In genomic region chr7:5053456-5054179, GRCm38 (mm10) we compare ENCODE assay signal across 8 mouse cellular contexts. TPM values are rescaled to one million over a fixed set of nuclear protein-coding genes. Genes with fewer than 3 reads are reported as not detected.
DNase-seq lines count a peak whose midpoint lies in the region; ATAC-seq and TF ChIP-seq lines count a peak whose summit lies in the region.

No protein-coding gene starts in this region.

- H3K27me3 ChIP-seq in heart, embryonic 11.5 days (ENCODE audit: control insufficient read depth, insufficient read depth, low read length) = peaks cover 68% of the 10 kb centered on the region
- no peaks in the 10 kb centered on the region for H3K27me3 ChIP-seq in testis, adult 2 months (ENCODE audit: control insufficient read depth, insufficient read depth, low read length)
- H3K27me3 ChIP-seq in intestine, embryonic 15.5 days (replicated peaks) = peaks cover 57% of the 10 kb centered on the region
- peaks cover 21% of the 10 kb centered on the region for H3K27me3 ChIP-seq in neural tube, embryonic 14.5 days (ENCODE audit: control insufficient read depth, insufficient read depth, low read length)

- no peak for DNase-seq in heart, postnatal 10 days
- no peak for DNase-seq in testis, postnatal 14 days (ENCODE audit: low spot score)
- no peak for DNase-seq in urinary bladder, postnatal 36 days (ENCODE audit: low spot score in 2 of 2)
- no peak for DNase-seq in embryo, embryonic 10 days (ENCODE audit: low spot score)

- peak overlapping the region; percentile 79 for H3K4me2 ChIP-seq in heart, embryonic 11.5 days
- peak overlapping the region; percentile 94 for H3K4me2 ChIP-seq in intestine, embryonic 15.5 days (replicated peaks)
- H3K4me2 ChIP-seq in neural tube, embryonic 14.5 days (ENCODE audit: low read depth, low read length) = peak overlapping the region; percentile 89

- no peak overlapping the region for H3K27ac ChIP-seq in heart, embryonic 11.5 days (ENCODE audit: low read depth, low read length)
- H3K27ac ChIP-seq in testis, adult 2 months (ENCODE audit: control insufficient read depth, insufficient read depth, low read depth, low read length) = peak overlapping the region; percentile 90
- no peak overlapping the region for H3K27ac ChIP-seq in intestine, embryonic 15.5 days
- no peak overlapping the region for H3K27ac ChIP-seq in neural tube, embryonic 14.5 days (ENCODE audit: low read depth, low read length)

- no peak overlapping the region for H3K9ac ChIP-seq in heart, embryonic 11.5 days (ENCODE audit: low read depth, low read length)
- peak overlapping the region; percentile 29 for H3K9ac ChIP-seq in intestine, embryonic 15.5 days
- peak overlapping the region; percentile 76 for H3K9ac ChIP-seq in neural tube, embryonic 14.5 days (replicated peaks; ENCODE audit: low read depth, low read length)

- peaks cover 22% of the 10 kb centered on the region for H3K4me1 ChIP-seq in heart, embryonic 11.5 days (ENCODE audit: control insufficient read depth, insufficient read depth, low read length)
- peaks cover 46% of the 10 kb centered on the region for H3K4me1 ChIP-seq in testis, adult 2 months (ENCODE audit: control insufficient read depth, insufficient read depth, low read length)
- peaks cover 41% of the 10 kb centered on the region for H3K4me1 ChIP-seq in intestine, embryonic 15.5 days (replicated peaks)
- H3K4me1 ChIP-seq in neural tube, embryonic 14.5 days (ENCODE audit: control insufficient read depth, insufficient read depth, low read length) = peaks cover 35% of the 10 kb centered on the region

- no peaks in the 10 kb centered on the region for H3K36me3 ChIP-seq in heart, embryonic 11.5 days (ENCODE audit: control insufficient read depth, insufficient read depth, low read length)
- no peaks in the 10 kb centered on the region for H3K36me3 ChIP-seq in testis, adult 2 months (ENCODE audit: control insufficient read depth, insufficient read depth, low read length)
- H3K36me3 ChIP-seq in intestine, embryonic 15.5 days = no peaks in the 10 kb centered on the region
- no peaks in the 10 kb centered on the region; the same call in 1 of the 2 replicates for H3K36me3 ChIP-seq in neural tube, embryonic 14.5 days (ENCODE audit: control insufficient read depth, insufficient read depth, low read length)

- H3K9me3 ChIP-seq in heart, embryonic 11.5 days (replicated peaks; ENCODE audit: control insufficient read depth, low read length) = no peaks in the 10 kb centered on the region
- no peaks in the 10 kb centered on the region for H3K9me3 ChIP-seq in intestine, embryonic 15.5 days
- no peaks in the 10 kb centered on the region for H3K9me3 ChIP-seq in neural tube, embryonic 14.5 days (ENCODE audit: control insufficient read depth, low read length)

- intact Hi-C loops in heart, postnatal 10 days (cut with DNase I) = loop anchor here (10.0 kb wide), 1 partner anchor 369 kb away; the partner anchor contains the start of gene Hspbp1

- no peak for TF ChIP-seq CTCF in testis, adult 2 months (IDR thresholded peaks at IDR 0.05; ENCODE audit: control insufficient read depth, insufficient read depth, insufficient replicate concordance, low read depth, low read length)

- no peak for ATAC-seq in heart, embryonic 11.5 days (replicated peaks; ENCODE audit: insufficient number of reproducible peaks, low FRiP score, low TSS enrichment)
- ATAC-seq in intestine, embryonic 15.5 days = no peak
- ATAC-seq in neural tube, embryonic 14.5 days (ENCODE audit: low read depth) = no peak

- 9% methylated on average over 32 of the region's 32 CpGs for WGBS in heart, embryonic 11.5 days (ENCODE audit: insufficient replicate concordance)
- WGBS in intestine, embryonic 15.5 days = 15% methylated on average over 32 of the region's 32 CpGs
- 10% methylated on average over 32 of the region's 32 CpGs for WGBS in neural tube, embryonic 14.5 days

- no peak for TF ChIP-seq POLR2A in testis, adult 2 months (IDR thresholded peaks at IDR 0.05; ENCODE audit: control insufficient read depth, low read depth, low read length)

- H3K4me3 ChIP-seq in heart, embryonic 11.5 days (ENCODE audit: low read depth, low read length) = peak overlapping the region; percentile 80
- H3K4me3 ChIP-seq in testis, adult 2 months (ENCODE audit: control insufficient read depth, low read depth, low read length) = peak overlapping the region; percentile 89
- H3K4me3 ChIP-seq in intestine, embryonic 15.5 days (replicated peaks) = peak overlapping the region; percentile 86
- peak overlapping the region; percentile 65 for H3K4me3 ChIP-seq in neural tube, embryonic 14.5 days (ENCODE audit: low read depth, low read length)

RNA-seq across cellular contexts. Expression of gene Zfp580, which starts 2.3 kb away (rescaled TPM):
- polyA plus RNA-seq in heart, embryonic 11.5 days (2014; fragmentation: Nextera tagmentation; extraction: Ambion mirVana) = 14.7 and 17.8 TPM in 2 replicates
- total RNA-seq in heart, postnatal 10 days (2021) = 10 to 100 TPM; 10.6 to 12.6 TPM
- 9.4 and 11.1 TPM in 2 replicates for polyA plus RNA-seq in testis, adult 2 months (2012; rRNA removed)
- 22.2 and 25.0 TPM in 2 replicates for polyA plus RNA-seq in intestine, embryonic 15.5 days (2015; fragmentation: Nextera tagmentation; extraction: Ambion mirVana)
- 102 and 111 TPM in 2 replicates for polyA plus RNA-seq in neural tube, embryonic 14.5 days (2014; fragmentation: Nextera tagmentation; extraction: Ambion mirVana)

RNA-seq across cellular contexts. Expression of gene U2af2, which starts 8.3 kb away (rescaled TPM):
- 84.0 and 85.5 TPM in 2 replicates for polyA plus RNA-seq in heart, embryonic 11.5 days (2014; fragmentation: Nextera tagmentation; extraction: Ambion mirVana)
- 100 to 1,000 TPM; 102 to 109 TPM for total RNA-seq in heart, postnatal 10 days (2021)
- polyA plus RNA-seq in testis, adult 2 months (2012; rRNA removed) = 85.7 and 88.5 TPM in 2 replicates
- polyA plus RNA-seq in intestine, embryonic 15.5 days (2015; fragmentation: Nextera tagmentation; extraction: Ambion mirVana) = 126 and 130 TPM in 2 replicates
- 83.0 and 84.2 TPM in 2 replicates for polyA plus RNA-seq in neural tube, embryonic 14.5 days (2014; fragmentation: Nextera tagmentation; extraction: Ambion mirVana)

RNA-seq across cellular contexts. Expression of gene Zfp784, which starts 15.4 kb away (rescaled TPM):
- polyA plus RNA-seq in heart, embryonic 11.5 days (2014; fragmentation: Nextera tagmentation; extraction: Ambion mirVana) = 3.4 and 4.2 TPM in 2 replicates
- 1 to 10 TPM; 5.9 to 7.3 TPM for total RNA-seq in heart, postnatal 10 days (2021)
- 4.3 and 5.2 TPM in 2 replicates for polyA plus RNA-seq in testis, adult 2 months (2012; rRNA removed)
- polyA plus RNA-seq in intestine, embryonic 15.5 days (2015; fragmentation: Nextera tagmentation; extraction: Ambion mirVana) = 6.0 and 6.5 TPM in 2 replicates
- polyA plus RNA-seq in neural tube, embryonic 14.5 days (2014; fragmentation: Nextera tagmentation; extraction: Ambion mirVana) = 6.6 and 8.5 TPM in 2 replicates

RNA-seq across cellular contexts. Expression of gene 4632433K11Rik, which starts 19.7 kb away (rescaled TPM):
- polyA plus RNA-seq in heart, embryonic 11.5 days (2014; fragmentation: Nextera tagmentation; extraction: Ambion mirVana) = not detected in 2 replicates
- not detected for total RNA-seq in heart, postnatal 10 days (2021)
- not detected in 2 replicates for polyA plus RNA-seq in testis, adult 2 months (2012; rRNA removed)
- not detected in 2 replicates for polyA plus RNA-seq in intestine, embryonic 15.5 days (2015; fragmentation: Nextera tagmentation; extraction: Ambion mirVana)
- not detected in 2 replicates for polyA plus RNA-seq in neural tube, embryonic 14.5 days (2014; fragmentation: Nextera tagmentation; extraction: Ambion mirVana)

RNA-seq across cellular contexts. Expression of gene Epn1, which starts 26.4 kb away (rescaled TPM):
- 47.0 and 48.1 TPM in 2 replicates for polyA plus RNA-seq in heart, embryonic 11.5 days (2014; fragmentation: Nextera tagmentation; extraction: Ambion mirVana)
- 100 to 1,000 TPM; 194 to 209 TPM for total RNA-seq in heart, postnatal 10 days (2021)
- 91.7 and 103 TPM in 2 replicates for polyA plus RNA-seq in testis, adult 2 months (2012; rRNA removed)
- 62.4 and 66.5 TPM in 2 replicates for polyA plus RNA-seq in intestine, embryonic 15.5 days (2015; fragmentation: Nextera tagmentation; extraction: Ambion mirVana)
- 97.9 and 112 TPM in 2 replicates for polyA plus RNA-seq in neural tube, embryonic 14.5 days (2014; fragmentation: Nextera tagmentation; extraction: Ambion mirVana)
